Mouse (Mus musculus): ENCODE results near the gene Atl2. TPM values are rescaled to one million over a fixed set of nuclear protein-coding genes. Genes with fewer than 3 reads are reported as not detected.

The Atl2 gene
- polyA plus RNA-seq, 1 experiment from 2014 or later = 26.5 TPM

DNA sequence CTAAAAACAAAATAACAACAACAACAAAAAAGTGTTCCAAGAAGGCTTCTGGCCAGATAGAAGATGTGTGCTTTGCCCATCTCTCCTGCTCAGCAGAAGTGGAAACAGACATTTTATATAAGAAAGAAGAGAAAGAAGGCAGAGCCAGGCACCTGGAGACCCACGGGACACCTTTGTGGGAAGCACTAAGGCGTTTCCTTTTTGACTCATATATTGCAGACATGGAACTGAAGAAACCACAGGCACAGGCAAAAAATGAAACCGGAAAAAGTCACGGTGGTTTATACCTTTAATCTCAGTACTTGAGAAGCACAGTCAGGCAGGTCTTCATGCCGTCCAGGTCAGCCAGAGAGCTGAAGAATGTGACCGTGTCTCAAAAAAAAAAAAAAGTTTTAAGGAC, 79.0 kb downstream of the Atl2 start:
- Histone ChIP-seq H3K4me2 (no peak overlapping the region), H3K9ac (no peak overlapping the region), H3K4me1 (peaks cover 14% of the 10 kb centered on the region; the same call in 1 of the 2 replicates), H3K9me3 (no peaks in the 10 kb centered on the region), H3K4me3 (no peak overlapping the region), H3K27ac (no peak overlapping the region), H3K27me3 (no peaks in the 10 kb centered on the region), H3K36me3 (no peaks in the 10 kb centered on the region)
- WGBS = 81% methylated on average over 6 of the region's 6 CpGs
- no peak for ATAC-seq (ENCODE audit: insufficient number of reproducible peaks, insufficient read depth, low FRiP score, low TSS enrichment, low read depth)

GRCm38 (mm10) chr17:79810421-79810820, 85.5 kb downstream of the Atl2 start:
- ATAC-seq (ENCODE audit: insufficient number of reproducible peaks, insufficient read depth, low FRiP score, low TSS enrichment, low read depth) = no peak
- Histone ChIP-seq H3K27me3 (no peaks in the 10 kb centered on the region), H3K9me3 (no peaks in the 10 kb centered on the region), H3K4me3 (no peak overlapping the region), H3K27ac (no peak overlapping the region), H3K36me3 (no peaks in the 10 kb centered on the region), H3K4me1 (no peaks in the 10 kb centered on the region; the same call in 1 of the 2 replicates), H3K4me2 (no peak overlapping the region), H3K9ac (no peak overlapping the region)
- 81% methylated on average over 9 of the region's 9 CpGs for WGBS

DNA sequence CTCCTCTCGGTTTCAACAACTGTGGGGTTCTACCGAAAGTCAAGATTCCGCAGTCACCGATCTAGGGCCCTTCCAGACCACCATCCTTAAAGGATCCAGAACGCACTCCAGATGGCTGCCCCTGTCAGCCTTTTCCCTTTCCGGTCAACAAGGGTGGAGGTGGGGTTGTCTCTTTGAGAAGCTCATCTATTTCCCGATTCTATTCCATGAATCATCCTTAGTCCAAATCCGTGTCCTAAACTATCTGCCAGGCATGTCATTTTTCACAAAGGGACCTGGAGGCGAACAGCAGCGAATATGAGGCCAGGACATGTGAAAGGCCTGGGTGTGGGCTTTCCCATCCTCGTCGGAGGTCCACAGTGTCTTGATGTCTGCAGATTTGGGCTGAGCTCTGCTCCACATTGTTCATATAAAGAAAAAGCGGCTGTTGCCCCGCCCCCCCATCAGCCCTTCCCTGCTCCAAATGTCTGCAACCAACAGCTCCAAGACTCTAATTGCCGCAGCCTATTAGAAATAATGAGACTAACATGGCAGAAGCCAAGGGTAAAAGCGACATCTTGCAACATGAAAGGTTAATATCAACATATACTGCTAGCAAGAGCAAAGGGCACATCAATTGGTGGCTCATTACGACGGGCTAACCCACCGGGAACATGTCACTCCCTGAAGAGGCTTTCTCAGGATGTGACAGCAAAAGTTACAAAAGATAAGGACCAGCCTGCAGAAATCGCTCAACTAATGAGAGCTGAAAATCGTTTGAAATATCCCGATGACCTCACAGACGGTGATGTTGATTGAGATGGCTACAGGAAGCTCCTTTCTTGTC, 86.2 kb downstream of the Atl2 start:
- Histone ChIP-seq H3K9ac (no peak overlapping the region), H3K36me3 (no peaks in the 10 kb centered on the region), H3K27me3 (no peaks in the 10 kb centered on the region), H3K4me1 (no peaks in the 10 kb centered on the region; the same call in 1 of the 2 replicates), H3K4me2 (no peak overlapping the region), H3K4me3 (no peak overlapping the region), H3K9me3 (no peaks in the 10 kb centered on the region), H3K27ac (no peak overlapping the region)
- 75% methylated on average over 23 of the region's 23 CpGs for WGBS
- ATAC-seq (ENCODE audit: insufficient number of reproducible peaks, insufficient read depth, low FRiP score, low TSS enrichment, low read depth) = no peak

- Histone ChIP-seq H3K9me3 (no peaks in the 10 kb centered on the region), H3K36me3 (no peaks in the 10 kb centered on the region), H3K4me2 (no peak overlapping the region), H3K27ac (no peak overlapping the region), H3K4me1 (no peaks in the 10 kb centered on the region; the same call in 1 of the 2 replicates), H3K9ac (no peak overlapping the region), H3K27me3 (no peaks in the 10 kb centered on the region), H3K4me3 (no peak overlapping the region)
- no peak for ATAC-seq (ENCODE audit: insufficient number of reproducible peaks, insufficient read depth, low FRiP score, low TSS enrichment, low read depth)
- WGBS = 66% methylated on average over 8 of the region's 8 CpGs
Measured at GRCm38 (mm10) chr17:79807237-79807930, 88.5 kb downstream of the Atl2 start.

DNA sequence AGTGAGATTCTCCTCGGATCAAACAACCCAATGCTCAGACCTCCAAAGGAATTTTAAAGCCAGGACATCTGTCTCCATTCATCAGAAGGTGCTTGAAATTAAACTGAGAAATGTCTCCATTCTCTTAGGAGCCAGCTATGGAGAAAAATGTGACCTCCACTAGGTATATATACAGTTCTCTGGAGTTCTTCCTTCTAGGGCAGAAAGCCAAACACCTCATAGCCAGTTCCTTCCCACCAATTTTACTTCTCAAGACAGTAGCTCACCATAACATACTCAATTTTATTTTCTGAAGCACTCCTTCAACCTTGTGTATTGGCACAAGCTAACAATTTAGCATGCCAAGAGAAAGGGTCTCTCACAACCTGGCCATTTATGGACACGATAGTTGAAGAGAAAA, 91.2 kb downstream of the Atl2 start:
- ATAC-seq (ENCODE audit: insufficient number of reproducible peaks, insufficient read depth, low FRiP score, low TSS enrichment, low read depth) = no peak
- WGBS = 69% methylated on average over 2 of the region's 2 CpGs
- Histone ChIP-seq H3K4me1 (no peaks in the 10 kb centered on the region; the same call in 1 of the 2 replicates), H3K4me3 (no peak overlapping the region), H3K4me2 (no peak overlapping the region), H3K27ac (no peak overlapping the region), H3K9ac (no peak overlapping the region), H3K27me3 (no peaks in the 10 kb centered on the region), H3K36me3 (no peaks in the 10 kb centered on the region), H3K9me3 (no peaks in the 10 kb centered on the region)

GRCm38 (mm10) chr17:79802056-79802455, 93.9 kb downstream of the Atl2 start:
- no peaks in the 10 kb centered on the region for H3K36me3 ChIP-seq
- H3K4me1 ChIP-seq = no peaks in the 10 kb centered on the region
- no peak overlapping the region for H3K27ac ChIP-seq
- WGBS = 84% methylated on average over 7 of the region's 7 CpGs
- H3K27me3 ChIP-seq = no peaks in the 10 kb centered on the region
- ATAC-seq (ENCODE audit: insufficient number of reproducible peaks, insufficient read depth, low FRiP score, low TSS enrichment, low read depth) = no peak
- no peak overlapping the region for H3K4me2 ChIP-seq
- no peak overlapping the region for H3K4me3 ChIP-seq
- H3K9me3 ChIP-seq = no peaks in the 10 kb centered on the region
- no peak overlapping the region for H3K9ac ChIP-seq

- H3K9ac ChIP-seq = no peak overlapping the region
- no peaks in the 10 kb centered on the region for H3K36me3 ChIP-seq
- H3K9me3 ChIP-seq = no peaks in the 10 kb centered on the region
- H3K4me3 ChIP-seq = no peak overlapping the region
- 92% methylated on average over 10 of the region's 10 CpGs for WGBS
- H3K4me2 ChIP-seq = no peak overlapping the region
- no peak overlapping the region for H3K27ac ChIP-seq
- H3K27me3 ChIP-seq = no peaks in the 10 kb centered on the region
- H3K4me1 ChIP-seq = no peaks in the 10 kb centered on the region
- ATAC-seq (ENCODE audit: insufficient number of reproducible peaks, insufficient read depth, low FRiP score, low TSS enrichment, low read depth) = no peak
Measured at GRCm38 (mm10) chr17:79798831-79799230, 97.1 kb downstream of the Atl2 start.

Other genes starting within 250 kb of the Atl2 start
- gene Cyp1b1, start 181.1 kb downstream of the Atl2 start, polyA plus RNA-seq (2015; fragmentation: Nextera tagmentation; extraction: Ambion mirVana) = 2.0 and 3.3 TPM in 2 replicates
- 70.0 and 71.3 TPM in 2 replicates for gene Hnrnpll, start 166.2 kb upstream of the Atl2 start, polyA plus RNA-seq (2015; fragmentation: Nextera tagmentation; extraction: Ambion mirVana)
- gene Galm, start 231.3 kb upstream of the Atl2 start, polyA plus RNA-seq (2015; fragmentation: Nextera tagmentation; extraction: Ambion mirVana) = 20.0 and 23.7 TPM in 2 replicates